Mouse (Mus musculus) adrenal gland, adult 8-10 months (tissue): Measurements from ENCODE around the gene Zscan29. TPM values are rescaled to one million over a fixed set of nuclear protein-coding genes. Genes with fewer than 3 reads are reported as not detected.
"Not testable (repeated sequence)": the region's sequence is repeated elsewhere in the genome, so short reads cannot be mapped to it uniquely, and the experiment has no call there.

Source experiments
- DNase-seq: peaks from one replicate; pipeline ENCODE4 v3.0.0; 2022
- total RNA-seq, 4 experiments: library from RNA; stranded (reverse); gene quantifications; 2 replicates each; pipeline ENCODE4 v1.2.4; 2022

Gene Zscan29
- total RNA-seq, 4 experiments from 2014 or later, result 16.8 to 19.6 (median 18.6) TPM

GRCm38 (mm10) chr2:121132822-121133221, 38.1 kb downstream of the Zscan29 start:
- no peak for DNase-seq

GRCm38 (mm10) chr2:121128865-121129620, 41.9 kb downstream of the Zscan29 start:
- peak; percentile 29 for DNase-seq

- DNase-seq, result no peak
Measured at GRCm38 (mm10) chr2:121127536-121127935, 43.4 kb downstream of the Zscan29 start.

GRCm38 (mm10) chr2:121126302-121126701, 44.6 kb downstream of the Zscan29 start:
- DNase-seq, result not testable (repeated sequence)

- DNase-seq, result no peak
Measured at GRCm38 (mm10) chr2:121119260-121119659, 51.7 kb downstream of the Zscan29 start.

GRCm38 (mm10) chr2:121115418-121115817, 55.5 kb downstream of the Zscan29 start:
- DNase-seq, result no peak

- DNase-seq, result no peak
Measured at GRCm38 (mm10) chr2:121109695-121110094, 61.2 kb downstream of the Zscan29 start, which contains the start of gene Tgm7. Gene Tgm7 (minus strand): TSS chr2:121109795.

Other genes starting within 250 kb of the Zscan29 start
- gene Ubr1, start 200.4 kb downstream of the Zscan29 start, total RNA-seq, result 10 to 100 TPM; 32.3 to 48.7 (median 42.6) TPM
- 10 to 100 TPM in 3 of 4 experiments, 1 to 10 TPM in 1; 9.7 to 25.4 (median 21.2) TPM for gene Tmem62, start 194.1 kb downstream of the Zscan29 start, total RNA-seq
- 10 to 100 TPM; 51.5 to 62.7 (median 55.9) TPM for gene Ccndbp1, start 162.7 kb downstream of the Zscan29 start, total RNA-seq
- gene Epb42, start 134.1 kb downstream of the Zscan29 start, total RNA-seq, result under 1 TPM in 1 of 4 experiments, not detected in 3; 0.58 TPM
- under 1 TPM in 2 of 4 experiments, not detected in 2; 0.12 TPM for gene Tgm5, start 85.3 kb downstream of the Zscan29 start, total RNA-seq
- under 1 TPM in 1 of 4 experiments, not detected in 3; 0.31 TPM for gene Tgm7, start 61.3 kb downstream of the Zscan29 start, total RNA-seq
- gene Adal, start 30.7 kb downstream of the Zscan29 start, total RNA-seq, result 10 to 100 TPM; 20.0 to 26.3 (median 25.4) TPM
- gene Lcmt2, start 30.5 kb downstream of the Zscan29 start, total RNA-seq, result 10 to 100 TPM in 3 of 4 experiments, 1 to 10 TPM in 1; 9.3 to 11.4 (median 11.2) TPM
- gene Tubgcp4, start 471 bp downstream of the Zscan29 start, total RNA-seq, result 10 to 100 TPM; 43.8 to 53.2 (median 44.6) TPM
- gene Trp53bp1, start 100.3 kb upstream of the Zscan29 start, total RNA-seq, result 100 to 1,000 TPM in 1 of 4 experiments, 10 to 100 TPM in 3; 81.3 to 124 (median 91.5) TPM
- 10 to 100 TPM; 10.4 to 17.5 (median 12.5) TPM for gene Map1a, start 118.5 kb upstream of the Zscan29 start, total RNA-seq
- 10 to 100 TPM; 46.6 to 69.1 (median 53.0) TPM for gene Ppip5k1, start 184.3 kb upstream of the Zscan29 start, total RNA-seq
- 10 to 100 TPM in 3 of 4 experiments, 1 to 10 TPM in 1; 9.9 to 15.5 (median 12.2) TPM for gene Ckmt1, start 186.6 kb upstream of the Zscan29 start, total RNA-seq
- gene Strc, start 216.0 kb upstream of the Zscan29 start, total RNA-seq, result 1 to 10 TPM in 1 of 4 experiments, under 1 TPM in 1, not detected in 2; 0.81 to 1.4 TPM
- 100 to 1,000 TPM; 426 to 490 (median 434) TPM for gene Pdia3, start 242.7 kb upstream of the Zscan29 start, total RNA-seq
- 1 to 10 TPM; 2.2 to 4.1 (median 2.9) TPM for gene Catsper2, start 242.7 kb upstream of the Zscan29 start, total RNA-seq